ENCODE assay signal across 25 mouse cellular contexts in genomic region chr5:140018780-140019179, GRCm38 (mm10).
DNase-seq lines count a peak whose midpoint lies in the region; ATAC-seq and TF ChIP-seq lines count a peak whose summit lies in the region.
"Had no signal": no experiment of that assay in that cellular context is flagged by ENCODE, and none has a peak within 500 bp of the region (broad histone marks: within the 10 kb centered on the region; RNA-seq: fewer than 3 reads in every experiment).

No protein-coding gene starts in this region.

- H3K27ac ChIP-seq in midbrain, embryonic 11.5 days (ENCODE audit: low read depth, low read length): no peak overlapping the region
- H3K27ac ChIP-seq in midbrain, embryonic 16.5 days (ENCODE audit: low read length): no peak overlapping the region
- peak overlapping the region; percentile 60 for H3K27ac ChIP-seq in neural tube, embryonic 15.5 days (replicated peaks)
- H3K27ac ChIP-seq: gastrocnemius, adult 2 months; hindbrain, embryonic 12.5 days; limb, embryonic 13.5 days; lung, embryonic 15.5 days; midbrain, embryonic 10.5 days had no signal

- H3K4me2 ChIP-seq in midbrain, embryonic 11.5 days: no peak overlapping the region
- no peak overlapping the region for H3K4me2 ChIP-seq in midbrain, embryonic 16.5 days (ENCODE audit: low read length)
- no peak overlapping the region for H3K4me2 ChIP-seq in neural tube, embryonic 15.5 days
- H3K4me2 ChIP-seq: heart, embryonic 11.5 days; hindbrain, embryonic 12.5 days; limb, embryonic 13.5 days; liver, embryonic 11.5 days; lung, embryonic 15.5 days had no signal

- WGBS in midbrain, embryonic 11.5 days: 87% methylated on average over 7 of the region's 7 CpGs
- WGBS in midbrain, embryonic 16.5 days: 77% methylated on average over 7 of the region's 7 CpGs
- 58% methylated on average over 7 of the region's 7 CpGs for WGBS in neural tube, embryonic 15.5 days

- no peak overlapping the region for H3K9ac ChIP-seq in midbrain, embryonic 11.5 days (ENCODE audit: low read length)
- H3K9ac ChIP-seq in midbrain, embryonic 16.5 days (ENCODE audit: low read depth, low read length): no peak overlapping the region
- no peak overlapping the region for H3K9ac ChIP-seq in neural tube, embryonic 15.5 days (replicated peaks)
- H3K9ac ChIP-seq: hindbrain, embryonic 12.5 days; limb, embryonic 13.5 days; lung, embryonic 15.5 days had no signal

- H3K4me1 ChIP-seq in midbrain, embryonic 11.5 days (ENCODE audit: control insufficient read depth, insufficient read depth, low read length): no peaks in the 10 kb centered on the region
- H3K4me1 ChIP-seq in midbrain, embryonic 16.5 days (ENCODE audit: control insufficient read depth, insufficient read depth, low read length): peaks cover 2% of the 10 kb centered on the region; the same call in 1 of the 2 replicates
- H3K4me1 ChIP-seq in neural tube, embryonic 15.5 days: peaks cover 40% of the 10 kb centered on the region
- H3K4me1 ChIP-seq: lung, embryonic 15.5 days had no signal

- TF ChIP-seq CTCF in brain, embryonic 14.5 days (IDR thresholded peaks at IDR 0.05; ENCODE audit: borderline replicate concordance, extremely low read depth, insufficient read depth, insufficient read length): no peak

- no peak for ATAC-seq in midbrain, embryonic 11.5 days (ENCODE audit: low FRiP score)
- ATAC-seq in midbrain, embryonic 16.5 days: no peak
- 0 out of 2 replicates have a peak, but pooled peaks have one; percentile 37 for ATAC-seq in neural tube, embryonic 15.5 days (ENCODE audit: low FRiP score)
- ATAC-seq: CD4-positive, CD25-positive, alpha-beta regulatory T cell, adult 4 months; intestine, postnatal 0 days had no signal

- peak; percentile 14 for DNase-seq in layer of hippocampus, adult 11-12 months (ENCODE audit: low spot score)
- no peak for DNase-seq in layer of hippocampus, adult 9-10 months (ENCODE audit: low spot score)
- peak; percentile 37 for DNase-seq in midbrain, embryonic 11.5 days (ENCODE audit: low spot score, missing footprints)
- peak; percentile 43 for DNase-seq in brain, embryonic 14.5 days (ENCODE audit: low read depth)
- DNase-seq in kidney, adult 9 months: no peak
- DNase-seq: adrenal gland, postnatal 14 days; cerebellum, adult 2 months; cerebellum, postnatal 14 days; gastrocnemius, adult 2 months; gastrocnemius, postnatal 36 days; heart, adult 18-20 months; heart, postnatal 36 days; kidney, postnatal 14 days; thymus, postnatal 14 days had no signal

- H3K36me3 ChIP-seq in midbrain, embryonic 11.5 days (ENCODE audit: control insufficient read depth, insufficient read depth, low read length): no peaks in the 10 kb centered on the region
- no peaks in the 10 kb centered on the region for H3K36me3 ChIP-seq in midbrain, embryonic 16.5 days (ENCODE audit: control insufficient read depth, insufficient read depth, low read length)
- no peaks in the 10 kb centered on the region for H3K36me3 ChIP-seq in neural tube, embryonic 15.5 days
- H3K36me3 ChIP-seq: hindbrain, embryonic 12.5 days; limb, embryonic 13.5 days; lung, embryonic 15.5 days; midbrain, embryonic 10.5 days had no signal

- H3K9me3 ChIP-seq in midbrain, embryonic 11.5 days (ENCODE audit: control insufficient read depth, low read length): no peaks in the 10 kb centered on the region
- no peaks in the 10 kb centered on the region for H3K9me3 ChIP-seq in midbrain, embryonic 16.5 days (replicated peaks; ENCODE audit: control insufficient read depth, low read length, poor library complexity, severe bottlenecking)
- H3K9me3 ChIP-seq in neural tube, embryonic 15.5 days (replicated peaks): no peaks in the 10 kb centered on the region
- H3K9me3 ChIP-seq: hindbrain, embryonic 12.5 days; limb, embryonic 13.5 days; lung, embryonic 15.5 days; midbrain, embryonic 10.5 days had no signal

- no peaks in the 10 kb centered on the region for H3K27me3 ChIP-seq in midbrain, embryonic 11.5 days (ENCODE audit: control insufficient read depth, insufficient read depth, low read length)
- H3K27me3 ChIP-seq in midbrain, embryonic 16.5 days (ENCODE audit: control insufficient read depth, insufficient read depth, low read depth, low read length): no peaks in the 10 kb centered on the region
- H3K27me3 ChIP-seq in neural tube, embryonic 15.5 days (replicated peaks): no peaks in the 10 kb centered on the region
- H3K27me3 ChIP-seq: hindbrain, embryonic 12.5 days; limb, embryonic 13.5 days; lung, embryonic 15.5 days had no signal

- no peak overlapping the region for H3K4me3 ChIP-seq in midbrain, embryonic 11.5 days (ENCODE audit: low read depth, low read length)
- H3K4me3 ChIP-seq in midbrain, embryonic 16.5 days (ENCODE audit: low read depth, low read length): no peak overlapping the region
- no peak overlapping the region for H3K4me3 ChIP-seq in neural tube, embryonic 15.5 days (replicated peaks)
- H3K4me3 ChIP-seq: erythroblast, embryonic 14.5 days; gastrocnemius, adult 2 months; hindbrain, embryonic 12.5 days; limb, embryonic 13.5 days; lung, embryonic 15.5 days; midbrain, embryonic 10.5 days had no signal

- no peak for TF ChIP-seq POLR2A in brain, embryonic 14.5 days (IDR thresholded peaks at IDR 0.05; ENCODE audit: borderline replicate concordance, extremely low read depth, insufficient read depth, insufficient read length, poor library complexity, severe bottlenecking)

Comparison
In these comparisons a context has a peak if more than half of its experiments do, and no peak if none do; other contexts are left out.
1. DNase-seq: peak in layer of hippocampus, adult 11-12 months (single experiment), midbrain, embryonic 11.5 days (single experiment) and brain, embryonic 14.5 days (single experiment); none in layer of hippocampus, adult 9-10 months (single experiment) and kidney, adult 9 months (single experiment).